Mouse (Mus musculus) heart, adult 2 months (tissue): ENCODE measurements at regions not wholly inside any gene's neighbourhood (a gene's known extent, or its start where the extent isn't known, plus 50 kb on each side); places are given as distances from the start of the nearest gene placed in this dataset.

Source experiments
- DNase-seq, 2 experiments: peaks; one replicate each; pipeline ENCODE4 v3.0.0; 2021
- H3K27ac ChIP-seq: fragments of 200-600 bp; 2 replicates; pipeline ENCODE4 v1.8.1; 2022
- H3K27me3 ChIP-seq: fragments of 200-500 bp; 2 replicates; pipeline ENCODE4 v1.6.1; 2012; ENCODE audit warnings: mild to moderate bottlenecking, low read length, inconsistent platforms, mixed read lengths; ENCODE audit not compliant: control insufficient read depth, insufficient read depth
- H3K36me3 ChIP-seq: fragments of 200-500 bp; 2 replicates; pipeline ENCODE4 v1.6.1; 2012; ENCODE audit warnings: low read length, inconsistent platforms; ENCODE audit not compliant: control insufficient read depth, insufficient read depth
- H3K4me1 ChIP-seq: fragments of 200-500 bp; 2 replicates; pipeline ENCODE4 v1.6.1; 2011; ENCODE audit warnings: low read length; ENCODE audit not compliant: control insufficient read depth, insufficient read depth
- H3K4me3 ChIP-seq: fragments of 200-600 bp; 2 replicates; pipeline ENCODE4 v1.8.1; 2022
- H3K79me2 ChIP-seq: fragments of 200-500 bp; replicated peaks from 2 replicates; pipeline ENCODE4 v1.6.1; 2012; ENCODE audit warnings: mild to moderate bottlenecking, inconsistent platforms, low read length, moderate library complexity, mixed read lengths; ENCODE audit not compliant: control insufficient read depth, insufficient read depth
- H3K9ac ChIP-seq: fragments of 200-500 bp; 2 replicates; pipeline ENCODE4 v1.6.1; 2012; ENCODE audit warnings: low read depth, mild to moderate bottlenecking, control low read depth, inconsistent platforms, low read length, mixed read lengths
- CTCF ChIP-seq: fragments of 200-600 bp; IDR thresholded peaks from 2 replicates; pipeline ENCODE4 v1.8.1; 2022; ENCODE audit warnings: antibody characterized with exemption, mild to moderate bottlenecking, moderate library complexity
- EP300 ChIP-seq: fragments of 200-500 bp; IDR thresholded peaks from 2 replicates; pipeline ENCODE4 v1.6.1; 2011; ENCODE audit warnings: low read depth, low read length, control low read depth; ENCODE audit not compliant: insufficient read depth
- POLR2A ChIP-seq: fragments of 200-500 bp; IDR thresholded peaks from 2 replicates; pipeline ENCODE4 v1.6.1; 2011; ENCODE audit warnings: mild to moderate bottlenecking, low read depth, low read length, control low read depth; ENCODE audit not compliant: insufficient read depth
- WGBS: fragments of 180-500 bp; shearing (Covaris S2); methylation state at CpG from one replicate; pipeline ENCODE4 v1.1.7; 2018; 5-methylcytosine and 5-hydroxymethylcytosine counted together
- intact Hi-C: fragments of 180-260 bp; cut with DNase I; formaldehyde crosslinking; loops from one replicate; pipeline ENCODE4 v1.15.1; 2025

GRCm38 (mm10) chr12:35429473-35429872, 105.4 kb downstream of the Ahr start:
- no peak for DNase-seq
- intact Hi-C loops, result no loop called here
- TF ChIP-seq EP300, result no peak
- no peak for TF ChIP-seq CTCF
- TF ChIP-seq POLR2A, result no peak
- Histone ChIP-seq H3K4me3 (no peak overlapping the region), H3K9ac (no peak overlapping the region), H3K79me2 (no peaks in the 10 kb centered on the region), H3K36me3 (no peaks in the 10 kb centered on the region), H3K4me1 (no peaks in the 10 kb centered on the region; the same call in 1 of the 2 replicates), H3K27ac (no peak overlapping the region), H3K27me3 (no peaks in the 10 kb centered on the region)
- 86% methylated on average over 1 of the region's 1 CpGs for WGBS

- no peak for DNase-seq
- intact Hi-C loops, result no loop called here
- Histone ChIP-seq H3K79me2 (no peaks in the 10 kb centered on the region), H3K9ac (no peak overlapping the region), H3K4me3 (no peak overlapping the region), H3K36me3 (peaks cover 2% of the 10 kb centered on the region; the same call in 1 of the 2 replicates), H3K4me1 (no peaks in the 10 kb centered on the region; the same call in 1 of the 2 replicates), H3K27ac (no peak overlapping the region), H3K27me3 (no peaks in the 10 kb centered on the region)
- 90% methylated on average over 2 of the region's 2 CpGs for WGBS
- TF ChIP-seq CTCF (no peak), POLR2A (no peak), EP300 (no peak)
Measured at GRCm38 (mm10) chr12:35419206-35419605, 115.6 kb downstream of the Ahr start.

GRCm38 (mm10) chr12:35417943-35418342, 116.9 kb downstream of the Ahr start:
- intact Hi-C loops, result no loop called here
- H3K9ac ChIP-seq, result no peak overlapping the region
- peak in 1 of 2 experiments; percentile 6 for DNase-seq
- no peak overlapping the region for H3K4me3 ChIP-seq
- TF ChIP-seq CTCF, result no peak
- no peak for TF ChIP-seq POLR2A
- no peak for TF ChIP-seq EP300
- no peaks in the 10 kb centered on the region for H3K79me2 ChIP-seq
- H3K27me3 ChIP-seq, result no peaks in the 10 kb centered on the region
- H3K27ac ChIP-seq, result no peak overlapping the region
- no peaks in the 10 kb centered on the region; the same call in 1 of the 2 replicates for H3K4me1 ChIP-seq
- WGBS, result 27% methylated on average over 4 of the region's 4 CpGs
- peaks cover 2% of the 10 kb centered on the region; the same call in 1 of the 2 replicates for H3K36me3 ChIP-seq

- intact Hi-C loops, result no loop called here
- no peak overlapping the region for H3K27ac ChIP-seq
- H3K4me1 ChIP-seq, result no peaks in the 10 kb centered on the region; the same call in 1 of the 2 replicates
- peaks cover 2% of the 10 kb centered on the region; the same call in 1 of the 2 replicates for H3K36me3 ChIP-seq
- WGBS, result 80% methylated on average over 5 of the region's 5 CpGs
- no peak overlapping the region for H3K4me3 ChIP-seq
- no peak for TF ChIP-seq EP300
- TF ChIP-seq CTCF, result no peak
- no peak for TF ChIP-seq POLR2A
- no peaks in the 10 kb centered on the region for H3K27me3 ChIP-seq
- no peaks in the 10 kb centered on the region for H3K79me2 ChIP-seq
- H3K9ac ChIP-seq, result no peak overlapping the region
- DNase-seq, result no peak
Measured at GRCm38 (mm10) chr12:35416583-35416982, 118.3 kb downstream of the Ahr start.

GRCm38 (mm10) chr12:35412715-35413114, 122.1 kb downstream of the Ahr start:
- Histone ChIP-seq H3K4me3 (no peak overlapping the region), H3K27ac (no peak overlapping the region), H3K9ac (no peak overlapping the region), H3K27me3 (no peaks in the 10 kb centered on the region), H3K36me3 (peaks cover under 1% of the 10 kb centered on the region; the same call in 1 of the 2 replicates), H3K4me1 (no peaks in the 10 kb centered on the region), H3K79me2 (no peaks in the 10 kb centered on the region)
- TF ChIP-seq EP300 (no peak), POLR2A (no peak), CTCF (no peak)
- DNase-seq, result no peak
- WGBS, result 59% methylated on average over 3 of the region's 3 CpGs
- intact Hi-C loops, result no loop called here

- Histone ChIP-seq H3K4me1 (no peaks in the 10 kb centered on the region), H3K9ac (no peak overlapping the region), H3K79me2 (no peaks in the 10 kb centered on the region), H3K4me3 (no peak overlapping the region), H3K36me3 (no peaks in the 10 kb centered on the region), H3K27me3 (no peaks in the 10 kb centered on the region), H3K27ac (no peak overlapping the region)
- no peak for DNase-seq
- no peak for TF ChIP-seq EP300
- TF ChIP-seq CTCF, result no peak
- TF ChIP-seq POLR2A, result no peak
- 32% methylated on average over 3 of the region's 3 CpGs for whole genome bisulfite sequencing
- intact Hi-C loops, result no loop called here
Measured at GRCm38 (mm10) chr12:35408461-35408860, 126.4 kb downstream of the Ahr start.

GRCm38 (mm10) chr12:35408044-35408443, 126.8 kb downstream of the Ahr start:
- Histone ChIP-seq H3K36me3 (no peaks in the 10 kb centered on the region), H3K9ac (no peak overlapping the region), H3K27ac (no peak overlapping the region), H3K4me1 (no peaks in the 10 kb centered on the region), H3K79me2 (no peaks in the 10 kb centered on the region), H3K4me3 (no peak overlapping the region), H3K27me3 (no peaks in the 10 kb centered on the region)
- WGBS, result 83% methylated on average over 3 of the region's 3 CpGs
- no peak for TF ChIP-seq CTCF
- no peak for TF ChIP-seq EP300
- no peak for TF ChIP-seq POLR2A
- no peak for DNase-seq
- intact Hi-C loops, result no loop called here
